ENCODE assay signal across 8 mouse cellular contexts in genomic region chr2:117121984-117122605, GRCm38 (mm10). TPM values are rescaled to one million over a fixed set of nuclear protein-coding genes. Genes with fewer than 3 reads are reported as not detected.
DNase-seq lines count a peak whose midpoint lies in the region; ATAC-seq and TF ChIP-seq lines count a peak whose summit lies in the region.

No protein-coding gene starts in this region.

- no peak for ATAC-seq in embryonic facial prominence, embryonic 13.5 days (ENCODE audit: insufficient number of reproducible peaks, insufficient read depth, low FRiP score, low TSS enrichment, low read depth)
- no peak for ATAC-seq in limb, embryonic 14.5 days (ENCODE audit: low FRiP score, low read depth)

- peaks cover 8% of the 10 kb centered on the region for H3K4me1 ChIP-seq in heart, adult 2 months (ENCODE audit: control insufficient read depth, insufficient read depth, low read length)
- peaks cover 19% of the 10 kb centered on the region for H3K4me1 ChIP-seq in embryonic facial prominence, embryonic 13.5 days
- peaks cover 10% of the 10 kb centered on the region for H3K4me1 ChIP-seq in limb, embryonic 14.5 days (ENCODE audit: control insufficient read depth, insufficient read depth, low read length)

- no peaks in the 10 kb centered on the region for H3K27me3 ChIP-seq in heart, adult 2 months (ENCODE audit: control insufficient read depth, insufficient read depth, low read length)
- H3K27me3 ChIP-seq in C2C12 (ENCODE audit: control insufficient read depth, insufficient read depth, insufficient read length): no peaks in the 10 kb centered on the region
- H3K27me3 ChIP-seq in embryonic facial prominence, embryonic 13.5 days: no peaks in the 10 kb centered on the region
- no peaks in the 10 kb centered on the region for H3K27me3 ChIP-seq in limb, embryonic 14.5 days (ENCODE audit: control insufficient read depth, insufficient read depth, low read length)

- intact Hi-C loops in heart, adult 2 months (cut with DNase I): loop anchor here (2.0 to 5.0 kb wide), 5 partner anchors 35 to 221 kb away; no protein-coding TSS in a partner anchor
- intact Hi-C loops in heart, postnatal 14 days (cut with DNase I): loop anchor here (2.0 kb wide), 4 partner anchors 59 to 221 kb away; no protein-coding TSS in a partner anchor

- no peak for TF ChIP-seq EP300 in heart, adult 2 months (IDR thresholded peaks at IDR 0.05; ENCODE audit: insufficient read depth, low read depth, low read length)

- H3K9me3 ChIP-seq in embryonic facial prominence, embryonic 13.5 days: no peaks in the 10 kb centered on the region
- H3K9me3 ChIP-seq in limb, embryonic 14.5 days (ENCODE audit: control insufficient read depth, low read length): no peaks in the 10 kb centered on the region

- no peak for TF ChIP-seq CTCF in heart, adult 2 months (IDR thresholded peaks at IDR 0.05)
- no peak for TF ChIP-seq CTCF in C2C12 (IDR thresholded peaks at IDR 0.05; ENCODE audit: control insufficient read depth, insufficient read depth, insufficient read length)

- under 1% methylated on average over 19 of the region's 19 CpGs for WGBS in heart, adult 2 months
- under 1% methylated on average over 19 of the region's 19 CpGs for whole genome bisulfite sequencing in embryonic facial prominence, embryonic 13.5 days
- under 1% methylated on average over 19 of the region's 19 CpGs for WGBS in limb, embryonic 14.5 days

- peak overlapping the region; percentile 73 for H3K4me2 ChIP-seq in embryonic facial prominence, embryonic 13.5 days
- H3K4me2 ChIP-seq in limb, embryonic 14.5 days (replicated peaks; ENCODE audit: low read depth, low read length, severe bottlenecking): peak overlapping the region; percentile 72

- H3K27ac ChIP-seq in heart, adult 2 months: peak overlapping the region; percentile 96
- peak overlapping the region; percentile 100 for H3K27ac ChIP-seq in embryonic facial prominence, embryonic 13.5 days
- peak overlapping the region; percentile 99; the same call in 1 of the 2 replicates for H3K27ac ChIP-seq in limb, embryonic 14.5 days (replicated peaks; ENCODE audit: low read depth, low read length)

- H3K9ac ChIP-seq in heart, adult 2 months (ENCODE audit: low read depth, low read length): peak overlapping the region; percentile 93
- peak overlapping the region; percentile 100 for H3K9ac ChIP-seq in embryonic facial prominence, embryonic 13.5 days
- peak overlapping the region; percentile 99 for H3K9ac ChIP-seq in limb, embryonic 14.5 days (ENCODE audit: low read depth, low read length, severe bottlenecking)

- no peak for TF ChIP-seq POLR2A in heart, adult 2 months (IDR thresholded peaks at IDR 0.05; ENCODE audit: insufficient read depth, low read depth, low read length)
- TF ChIP-seq POLR2A in limb, embryonic 14.5 days (IDR thresholded peaks at IDR 0.05; ENCODE audit: borderline replicate concordance, extremely low read depth, insufficient read depth, insufficient read length): no peak

- peak overlapping the region; percentile 94 for H3ac ChIP-seq in C2C12 (ENCODE audit: control insufficient read depth, insufficient read length, low read depth)

- H3K79me3 ChIP-seq in C2C12 (ENCODE audit: low read depth): peaks cover 58% of the 10 kb centered on the region

- peaks cover 4% of the 10 kb centered on the region for H3K79me2 ChIP-seq in heart, adult 2 months (replicated peaks; ENCODE audit: control insufficient read depth, insufficient read depth, low read length)
- H3K79me2 ChIP-seq in C2C12 (ENCODE audit: control insufficient read depth, insufficient read depth): peaks cover 63% of the 10 kb centered on the region

- no peak for DNase-seq in heart, adult 2 months
- no peak for DNase-seq in heart, postnatal 14 days
- DNase-seq in limb, embryonic 14.5 days (ENCODE audit: low spot score): peak; percentile 30
- no peak for DNase-seq in urinary bladder, postnatal 10 days (ENCODE audit: low spot score)
- no peak for DNase-seq in layer of hippocampus, adult 9-11 months
- no peak for DNase-seq in spleen, postnatal 14 days (ENCODE audit: low spot score in 2 of 2)

- peak overlapping the region; percentile 70 for H3K4me3 ChIP-seq in heart, adult 2 months
- peak overlapping the region; percentile 91 for H3K4me3 ChIP-seq in C2C12 (ENCODE audit: insufficient read depth, poor library complexity, severe bottlenecking)
- H3K4me3 ChIP-seq in embryonic facial prominence, embryonic 13.5 days: peak overlapping the region; percentile 91
- peak overlapping the region; percentile 98 for H3K4me3 ChIP-seq in limb, embryonic 14.5 days (replicated peaks; ENCODE audit: low read length)

- H3K36me3 ChIP-seq in heart, adult 2 months (ENCODE audit: control insufficient read depth, insufficient read depth, low read length): peaks cover 11% of the 10 kb centered on the region
- peaks cover 6% of the 10 kb centered on the region for H3K36me3 ChIP-seq in C2C12 (ENCODE audit: control insufficient read depth, insufficient read depth)
- H3K36me3 ChIP-seq in embryonic facial prominence, embryonic 13.5 days: no peaks in the 10 kb centered on the region
- no peaks in the 10 kb centered on the region for H3K36me3 ChIP-seq in limb, embryonic 14.5 days (ENCODE audit: control insufficient read depth, insufficient read depth, low read length)

TF ChIP-seq in C2C12, 6 proteins besides CTCF, POLR2A, EP300 and RAD21:
- TF ChIP-seq CEBPB (IDR thresholded peaks at IDR 0.05; ENCODE audit: low read depth): no peak
- TF ChIP-seq MYOG (IDR thresholded peaks at IDR 0.05; ENCODE audit: control insufficient read depth, extremely low read depth, insufficient read length): no peak
- no peak for TF ChIP-seq USF1 (IDR thresholded peaks at IDR 0.05; ENCODE audit: low read depth)
- no peak for TF ChIP-seq MYOD1 (IDR thresholded peaks at IDR 0.05; ENCODE audit: control insufficient read depth, insufficient read length, low read depth)
- no peak for TF ChIP-seq FOSL1 (IDR thresholded peaks at IDR 0.05; ENCODE audit: insufficient read depth, low read length, poor library complexity, severe bottlenecking)

RNA-seq across cellular contexts. Expression of gene Spred1, which starts 0.9 kb away (rescaled TPM):
- 10 to 100 TPM; 14.0 to 15.6 TPM for total RNA-seq in heart, adult 2 months (2021)
- 3.7 and 7.5 TPM in 2 replicates for polyA plus RNA-seq in heart, adult 2 months (2012; rRNA removed)
- 10 to 100 TPM; 18.8 to 20.5 TPM for total RNA-seq in heart, postnatal 14 days (2021)
- polyA plus RNA-seq in C2C12 (2012; fragmentation: generic; extraction: Trizol): 13.0 TPM
- 13.6 and 20.7 TPM in 2 replicates for polyA plus RNA-seq in embryonic facial prominence, embryonic 13.5 days (2015; fragmentation: Nextera tagmentation; extraction: Ambion mirVana)
- polyA plus RNA-seq in limb, embryonic 14.5 days (2012; rRNA removed): 22.4 and 23.6 TPM in 2 replicates
- polyA plus RNA-seq in limb, embryonic 14.5 days (2014; fragmentation: Nextera tagmentation; extraction: Ambion mirVana): 30.8 and 32.7 TPM in 2 replicates
